Mouse (Mus musculus) telencephalon, adult 2 months (tissue): ENCODE measurements around the gene Slc7a8.

Experiments used
- DNase-seq: peaks from one replicate; pipeline ENCODE4 v3.0.0-alpha.2; 2011; ENCODE audit warnings: low read depth, low spot score

The Slc7a8 gene

GRCm38 (mm10) chr14:54781610-54782365, at the start of gene Slc7a8:
TSS of gene Slc7a8 (minus strand) at chr14:54781946.
- DNase-seq = peak; percentile 57

GRCm38 (mm10) chr14:54823716-54824115, 42.0 kb upstream of the Slc7a8 start:
- DNase-seq = no peak

DNA sequence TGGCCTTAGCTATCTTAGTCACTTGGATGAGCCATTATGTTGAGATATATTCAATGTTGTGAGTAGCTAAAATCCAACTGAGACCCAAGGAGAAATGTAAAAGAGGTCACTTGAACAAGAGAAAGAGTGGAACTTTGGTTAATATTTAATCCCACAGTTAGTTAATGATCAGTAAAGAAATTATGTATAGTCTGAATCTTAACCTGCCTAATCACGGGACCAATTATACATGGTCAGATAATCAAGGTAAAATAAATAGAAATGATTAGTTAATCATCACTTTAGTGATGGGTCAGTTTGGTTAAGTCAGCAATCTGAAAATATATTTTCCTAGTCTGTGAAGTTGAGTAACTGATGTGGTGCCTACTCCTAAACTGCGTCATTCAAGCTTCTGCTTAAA, 40.6 kb upstream of the Slc7a8 start:
- no peak for DNase-seq

DNA sequence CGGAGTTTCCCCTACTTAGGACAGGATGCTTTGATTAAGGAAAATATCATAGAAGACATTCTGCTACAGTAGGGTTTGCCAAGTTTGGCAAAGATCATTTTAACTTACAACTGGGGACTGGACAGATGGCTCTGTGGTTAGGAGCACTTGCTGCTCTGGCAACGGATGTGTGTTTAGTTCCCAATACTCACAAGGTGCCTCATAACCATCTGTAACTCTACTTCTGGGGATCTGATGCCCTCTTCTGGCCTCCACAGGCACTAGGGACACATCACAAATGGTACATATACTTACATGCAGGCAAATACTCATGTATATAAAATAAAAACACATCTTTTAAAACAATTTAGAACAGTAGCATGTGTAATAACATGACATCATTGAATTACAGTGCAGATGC, 36.0 kb upstream of the Slc7a8 start:
- DNase-seq = no peak

DNA sequence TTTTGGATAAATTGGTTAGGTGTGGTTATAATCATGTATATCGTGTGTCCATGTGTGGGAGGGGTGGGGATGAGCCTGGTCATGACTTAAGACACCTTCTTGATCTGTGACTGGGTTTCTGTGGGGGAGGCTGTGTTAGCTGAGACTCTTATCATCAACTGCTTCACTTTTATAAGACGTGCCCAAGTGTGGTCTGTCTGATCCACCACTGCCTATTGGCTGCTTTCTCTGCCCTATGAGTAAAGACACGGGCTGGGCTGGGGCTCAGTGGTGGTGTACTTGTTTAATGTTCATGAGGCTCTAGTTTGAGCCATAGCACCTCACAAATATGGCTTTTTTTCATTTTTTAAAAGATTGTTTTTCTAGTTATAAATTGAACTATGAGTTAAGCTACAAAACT, 34.0 kb upstream of the Slc7a8 start:
- DNase-seq = no peak

DNA sequence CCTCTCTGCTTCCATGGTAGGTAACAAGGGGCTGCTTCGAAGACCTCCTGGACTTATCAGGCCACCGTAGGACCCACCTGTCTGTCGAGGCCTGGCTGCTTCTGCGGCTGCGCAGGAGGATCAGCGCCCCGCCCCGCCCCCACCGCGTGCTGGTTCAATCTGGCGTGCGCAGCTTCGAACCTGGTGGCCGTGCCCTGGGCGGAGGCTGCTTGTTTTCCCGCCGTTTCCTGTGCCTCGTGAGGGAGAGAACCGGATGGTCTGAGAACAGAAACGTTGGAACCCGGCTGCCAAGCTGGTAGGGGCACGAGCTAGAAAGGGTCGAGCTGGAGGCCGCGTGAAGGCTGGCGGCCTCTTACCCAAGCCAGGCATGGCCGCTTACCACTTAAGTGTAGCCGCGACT, 32.2 kb upstream of the Slc7a8 start, which contains the start of gene Rnf212b:
Gene Rnf212b (plus strand): TSS at position 151 of the 400 bp plus-strand sequence.
- no peak for DNase-seq

DNA sequence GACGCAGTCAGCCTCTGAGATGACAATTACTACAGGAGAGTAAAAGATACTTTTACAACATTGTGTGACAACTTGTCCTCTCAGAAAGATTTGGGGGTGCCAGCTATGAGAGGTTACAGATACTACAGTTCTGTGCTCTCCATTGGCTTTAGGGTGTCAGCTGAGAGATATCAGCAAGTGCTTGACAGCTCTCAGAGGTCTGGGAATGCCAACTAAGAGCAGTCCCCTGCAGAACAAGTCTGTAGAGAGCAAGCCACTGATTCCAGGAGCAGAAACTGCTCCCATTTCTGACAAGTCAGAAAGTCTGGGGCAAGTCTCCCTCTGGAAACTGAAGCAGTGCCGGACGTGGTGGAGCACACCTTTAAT, 27.9 kb upstream of the Slc7a8 start:
- no peak for DNase-seq

DNA sequence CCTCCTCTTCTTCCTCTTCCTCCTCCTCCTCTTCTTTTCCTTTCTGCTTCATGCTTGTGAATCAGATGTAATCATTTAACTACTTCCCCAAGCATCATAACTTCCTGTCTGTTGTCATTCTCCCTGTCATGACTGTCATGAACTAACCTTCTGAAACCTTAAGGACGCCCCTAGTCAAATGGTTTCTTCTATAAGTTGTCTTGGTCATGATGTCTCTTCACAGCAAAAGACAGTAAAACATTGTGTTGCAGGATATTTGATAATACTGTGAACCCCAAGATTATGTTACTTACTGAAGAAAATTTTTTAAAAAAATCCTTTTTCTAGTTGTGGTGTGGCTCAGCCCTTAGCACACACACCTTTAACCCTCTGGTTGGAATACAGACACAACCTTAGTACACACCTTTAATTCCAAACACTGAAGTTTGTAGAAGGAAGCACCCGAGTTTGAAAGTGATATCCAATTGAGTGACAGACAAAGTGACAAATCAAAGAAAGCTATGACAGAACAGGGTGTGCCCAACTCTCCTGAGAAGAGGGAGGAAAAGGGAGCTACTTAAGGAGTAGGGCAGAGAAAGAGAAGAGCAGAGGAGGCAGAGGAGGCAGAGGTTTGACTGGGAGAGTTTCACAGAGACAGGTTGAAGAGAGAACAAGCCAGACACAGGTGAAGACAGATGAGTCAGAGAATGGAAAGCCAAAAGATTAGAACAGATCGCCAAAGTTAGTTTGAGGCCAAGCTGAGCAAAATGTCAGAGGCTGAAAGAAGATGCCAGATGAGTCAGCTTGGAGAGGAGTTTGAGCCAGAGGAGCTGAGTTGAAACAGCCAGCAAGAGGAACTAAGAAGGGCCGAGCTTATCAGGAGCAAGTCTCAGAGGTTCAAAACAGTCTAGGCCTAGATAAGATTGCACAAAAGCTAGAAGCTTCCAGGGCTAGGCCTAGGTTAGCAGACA, 27.2 kb upstream of the Slc7a8 start:
- DNase-seq = no peak

GRCm38 (mm10) chr14:54806124-54806523, 24.4 kb upstream of the Slc7a8 start:
- DNase-seq = no peak

- no peak for DNase-seq
Observed at GRCm38 (mm10) chr14:54802428-54802827, 20.7 kb upstream of the Slc7a8 start.

GRCm38 (mm10) chr14:54799686-54800085, 17.9 kb upstream of the Slc7a8 start:
- DNase-seq = no peak

DNA sequence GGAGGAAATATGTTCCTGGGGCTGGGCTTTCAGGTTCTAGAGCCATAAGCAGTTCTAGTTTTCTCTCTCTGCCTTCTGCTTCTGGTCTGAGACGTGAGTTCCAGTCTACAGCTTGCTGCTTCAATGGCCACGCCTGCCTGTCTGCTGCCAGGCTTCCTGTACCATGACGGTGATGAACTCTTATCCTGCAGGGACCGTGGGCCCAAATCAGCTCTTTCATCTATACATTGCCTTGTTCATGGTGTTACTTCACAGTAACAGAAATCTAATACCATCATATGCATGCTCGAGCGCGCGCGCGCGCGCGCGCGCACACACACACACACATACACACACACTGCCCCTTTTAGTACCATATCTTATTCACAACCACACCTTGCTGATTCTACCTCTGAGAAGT, 15.0 kb upstream of the Slc7a8 start:
- DNase-seq = no peak

- no peak for DNase-seq
Observed at GRCm38 (mm10) chr14:54795901-54796300, 14.2 kb upstream of the Slc7a8 start.

GRCm38 (mm10) chr14:54793894-54794830, 12.4 kb upstream of the Slc7a8 start:
- no peak for DNase-seq

DNA sequence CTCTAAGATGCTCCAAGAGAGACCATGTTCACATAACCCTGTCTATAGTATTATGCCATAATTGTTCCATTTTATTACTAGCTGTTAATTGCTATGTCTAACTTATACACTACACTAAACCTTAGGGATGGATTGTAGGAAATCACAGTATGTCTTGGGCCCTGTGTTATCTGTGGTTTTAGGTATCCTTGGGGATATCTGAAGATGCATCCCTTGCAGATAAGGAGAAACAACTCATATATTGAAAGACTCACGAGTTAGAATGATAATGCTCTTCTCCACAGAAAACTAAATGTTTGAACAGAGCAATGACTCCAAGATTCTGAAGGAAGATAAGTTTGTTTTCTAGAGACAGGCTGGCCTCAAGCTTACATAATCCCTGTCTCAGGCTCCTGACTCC, 11.6 kb upstream of the Slc7a8 start:
- no peak for DNase-seq

- no peak for DNase-seq
Observed at GRCm38 (mm10) chr14:54792166-54792565, 10.4 kb upstream of the Slc7a8 start.

- DNase-seq = no peak
Observed at GRCm38 (mm10) chr14:54788231-54788630, 6.5 kb upstream of the Slc7a8 start.

- no peak for DNase-seq
Observed at GRCm38 (mm10) chr14:54787226-54787625, 5.5 kb upstream of the Slc7a8 start.

GRCm38 (mm10) chr14:54786489-54786888, 4.7 kb upstream of the Slc7a8 start:
- DNase-seq = no peak

GRCm38 (mm10) chr14:54785898-54786297, 4.2 kb upstream of the Slc7a8 start:
- no peak for DNase-seq

- DNase-seq = no peak
Observed at GRCm38 (mm10) chr14:54782971-54783370, 1.2 kb upstream of the Slc7a8 start.
